Mouse (Mus musculus): ENCODE data around the gene Tspan2.

Tspan2 gene

GRCm38 (mm10) chr3:102773018-102773417 is 38.7 kb downstream of the Tspan2 start:
- 91% methylated on average over 4 of the region's 4 CpGs for WGBS

- WGBS, result 76% methylated on average over 2 of the region's 2 CpGs
Measured at GRCm38 (mm10) chr3:102782618-102783017, 48.3 kb downstream of the Tspan2 start, which contains the start of gene Tshb. Tshb (minus strand) TSS chr3:102782718.

- WGBS, result 49% methylated on average over 4 of the region's 4 CpGs
Measured at GRCm38 (mm10) chr3:102787369-102787768, 53.0 kb downstream of the Tspan2 start.

- WGBS, result 8% methylated on average over 3 of the region's 3 CpGs
Measured at GRCm38 (mm10) chr3:102803937-102804336, 69.6 kb downstream of the Tspan2 start.

GRCm38 (mm10) chr3:102842386-102842785 is 108.1 kb downstream of the Tspan2 start:
- 37% methylated on average over 1 of the region's 1 CpGs for WGBS

Data from cerebral cortex, adult 2 months (tissue).